Mouse (Mus musculus) neural tube, postnatal 0 days (tissue): ENCODE results near the gene Pex5. TPM values are rescaled to one million over a fixed set of nuclear protein-coding genes. Genes with fewer than 3 reads are reported as not detected.

Source experiments
- polyA plus RNA-seq: library from polyadenylated mRNA; unstranded; fragments of >200 nt; fragmentation: Nextera tagmentation; extraction: Ambion mirVana; gene quantifications from 2 replicates; pipeline ENCODE4 v1.2.1, GENCODE M21; 2015

Pex5 gene
- polyA plus RNA-seq = 44.6 and 50.0 TPM in 2 replicates

DNA sequence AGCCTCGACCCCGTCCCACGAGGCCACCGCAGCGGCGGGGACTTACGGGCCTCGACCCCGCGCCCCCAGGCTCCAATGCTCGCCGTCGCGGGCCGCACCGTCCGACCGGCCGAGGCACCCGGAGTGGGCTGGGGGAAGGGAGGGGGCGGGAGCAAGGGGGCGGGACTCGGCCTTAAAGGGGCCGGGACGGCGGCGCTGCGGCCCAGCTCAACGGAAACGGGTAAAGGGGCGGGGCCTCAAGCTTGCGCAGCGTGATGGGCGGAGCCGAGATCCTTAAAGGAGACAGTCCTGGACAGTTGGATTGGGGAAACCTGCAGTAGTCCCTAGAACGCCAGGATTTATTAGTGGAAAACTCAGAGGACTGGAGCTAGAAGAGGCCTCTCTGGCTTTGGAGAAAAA, at the start of gene Pex5:
Gene Pex5, minus strand, starts transcription at position 141 of the 399 bp plus-strand sequence.

Other genes starting within 250 kb of the Pex5 start
- not detected in 2 replicates for gene Vmn2r27, start 183.2 kb downstream of the Pex5 start, polyA plus RNA-seq
- 1.3 and 1.6 TPM in 2 replicates for gene Cd163, start 110.4 kb downstream of the Pex5 start, polyA plus RNA-seq
- 160 and 185 TPM in 2 replicates for gene Clstn3, start 49.7 kb upstream of the Pex5 start, polyA plus RNA-seq
- 0.32 and 0.73 TPM in 2 replicates for gene C1rl, start 78.0 kb upstream of the Pex5 start, polyA plus RNA-seq
- 0.75 and 1.2 TPM in 2 replicates for gene C1ra, start 97.3 kb upstream of the Pex5 start, polyA plus RNA-seq
- 0.99 and 1.5 TPM in 2 replicates for gene C1s1, start 127.3 kb upstream of the Pex5 start, polyA plus RNA-seq
- gene C1rb, start 155.2 kb upstream of the Pex5 start, polyA plus RNA-seq = not detected in 2 replicates
- 0.12 and 0.20 TPM in 2 replicates for gene C1s2, start 221.0 kb upstream of the Pex5 start, polyA plus RNA-seq
- 45.6 and 52.8 TPM in 2 replicates for gene Lpcat3, start 248.0 kb upstream of the Pex5 start, polyA plus RNA-seq